Mouse (Mus musculus): Measurements from ENCODE around the gene Fubp1. TPM values are rescaled to one million over a fixed set of nuclear protein-coding genes. Genes with fewer than 3 reads are reported as not detected.
"Not testable (repeated sequence)": the region's sequence is repeated elsewhere in the genome, so short reads cannot be mapped to it uniquely, and the experiment has no call there.

The Fubp1 gene
- polyA plus RNA-seq, 1 experiment = 254 TPM

- WGBS = 92% methylated on average over 9 of the region's 9 CpGs
- peaks cover 7% of the 10 kb centered on the region; the same call in 1 of the 2 replicates for H3K36me3 ChIP-seq (ENCODE audit: control insufficient read depth, insufficient read depth, low read length)
- H3K27ac ChIP-seq (ENCODE audit: control insufficient read depth, insufficient read depth, low read length) = no peak overlapping the region
- no peaks in the 10 kb centered on the region for H3K27me3 ChIP-seq (ENCODE audit: control insufficient read depth, insufficient read depth, low read length)
- DNase-seq = no peak
- TF ChIP-seq CTCF (IDR thresholded peaks at IDR 0.05; ENCODE audit: borderline replicate concordance, control insufficient read depth, extremely low read depth, insufficient read depth, low read length, poor library complexity) (no peak), POLR2A (IDR thresholded peaks at IDR 0.05; ENCODE audit: control insufficient read depth, extremely low read depth, insufficient read depth, low read length, poor library complexity) (no peak)
- no peak overlapping the region; the same call in 1 of the 2 replicates for H3K4me3 ChIP-seq (ENCODE audit: control insufficient read depth, insufficient read depth, low read length)
- H3K4me1 ChIP-seq (replicated peaks; ENCODE audit: control insufficient read depth, insufficient read depth, low read length) = peaks cover 6% of the 10 kb centered on the region
These were observed 19.3 kb upstream of the Fubp1 start for GRCm38 (mm10) chr3:152190679-152191477.

GRCm38 (mm10) chr3:152191791-152192237 is 18.4 kb upstream of the Fubp1 start:
- no peaks in the 10 kb centered on the region for H3K27me3 ChIP-seq (ENCODE audit: control insufficient read depth, insufficient read depth, low read length)
- 29% methylated on average over 6 of the region's 6 CpGs for WGBS
- peaks cover 6% of the 10 kb centered on the region for H3K4me1 ChIP-seq (replicated peaks; ENCODE audit: control insufficient read depth, insufficient read depth, low read length)
- peak overlapping the region; percentile 63 for H3K4me3 ChIP-seq (ENCODE audit: control insufficient read depth, insufficient read depth, low read length)
- H3K36me3 ChIP-seq (ENCODE audit: control insufficient read depth, insufficient read depth, low read length) = no peaks in the 10 kb centered on the region; the same call in 1 of the 2 replicates
- H3K27ac ChIP-seq (ENCODE audit: control insufficient read depth, insufficient read depth, low read length) = peak overlapping the region; percentile 52
- no peak for DNase-seq
- TF ChIP-seq POLR2A (IDR thresholded peaks at IDR 0.05; ENCODE audit: control insufficient read depth, extremely low read depth, insufficient read depth, low read length, poor library complexity) (no peak), CTCF (IDR thresholded peaks at IDR 0.05; ENCODE audit: borderline replicate concordance, control insufficient read depth, extremely low read depth, insufficient read depth, low read length, poor library complexity) (no peak)

- Histone ChIP-seq H3K27me3 (ENCODE audit: control insufficient read depth, insufficient read depth, low read length) (no peaks in the 10 kb centered on the region), H3K27ac (ENCODE audit: control insufficient read depth, insufficient read depth, low read length) (no peak overlapping the region; the same call in 1 of the 2 replicates), H3K4me3 (ENCODE audit: control insufficient read depth, insufficient read depth, low read length) (no peak overlapping the region), H3K36me3 (ENCODE audit: control insufficient read depth, insufficient read depth, low read length) (no peaks in the 10 kb centered on the region; the same call in 1 of the 2 replicates), H3K4me1 (replicated peaks; ENCODE audit: control insufficient read depth, insufficient read depth, low read length) (peaks cover 6% of the 10 kb centered on the region)
- WGBS = 8% methylated on average over 11 of the region's 11 CpGs
- DNase-seq = no peak
- TF ChIP-seq CTCF (IDR thresholded peaks at IDR 0.05; ENCODE audit: borderline replicate concordance, control insufficient read depth, extremely low read depth, insufficient read depth, low read length, poor library complexity) = no peak
- no peak for TF ChIP-seq POLR2A (IDR thresholded peaks at IDR 0.05; ENCODE audit: control insufficient read depth, extremely low read depth, insufficient read depth, low read length, poor library complexity)
These were observed 17.8 kb upstream of the Fubp1 start for GRCm38 (mm10) chr3:152192238-152192931.

- 1% methylated on average over 7 of the region's 7 CpGs for WGBS
- H3K36me3 ChIP-seq (ENCODE audit: control insufficient read depth, insufficient read depth, low read length) = no peaks in the 10 kb centered on the region; the same call in 1 of the 2 replicates
- TF ChIP-seq CTCF (IDR thresholded peaks at IDR 0.05; ENCODE audit: borderline replicate concordance, control insufficient read depth, extremely low read depth, insufficient read depth, low read length, poor library complexity) (no peak), POLR2A (IDR thresholded peaks at IDR 0.05; ENCODE audit: control insufficient read depth, extremely low read depth, insufficient read depth, low read length, poor library complexity) (no peak)
- peak overlapping the region; percentile 54; the same call in 1 of the 2 replicates for H3K27ac ChIP-seq (ENCODE audit: control insufficient read depth, insufficient read depth, low read length)
- H3K27me3 ChIP-seq (ENCODE audit: control insufficient read depth, insufficient read depth, low read length) = no peaks in the 10 kb centered on the region
- no peak overlapping the region; the same call in 1 of the 2 replicates for H3K4me3 ChIP-seq (ENCODE audit: control insufficient read depth, insufficient read depth, low read length)
- H3K4me1 ChIP-seq (replicated peaks; ENCODE audit: control insufficient read depth, insufficient read depth, low read length) = peaks cover 6% of the 10 kb centered on the region
- DNase-seq = no peak
These were observed 17.0 kb upstream of the Fubp1 start for GRCm38 (mm10) chr3:152193177-152193576.

GRCm38 (mm10) chr3:152193635-152194097 is 16.6 kb upstream of the Fubp1 start:
- Histone ChIP-seq H3K27me3 (ENCODE audit: control insufficient read depth, insufficient read depth, low read length) (no peaks in the 10 kb centered on the region), H3K4me1 (replicated peaks; ENCODE audit: control insufficient read depth, insufficient read depth, low read length) (peaks cover 6% of the 10 kb centered on the region), H3K36me3 (ENCODE audit: control insufficient read depth, insufficient read depth, low read length) (no peaks in the 10 kb centered on the region), H3K4me3 (ENCODE audit: control insufficient read depth, insufficient read depth, low read length) (peak overlapping the region; percentile 22; the same call in 1 of the 2 replicates), H3K27ac (ENCODE audit: control insufficient read depth, insufficient read depth, low read length) (peak overlapping the region; percentile 54)
- WGBS = 1% methylated on average over 17 of the region's 17 CpGs
- DNase-seq = peak; percentile 83
- no peak for TF ChIP-seq CTCF (IDR thresholded peaks at IDR 0.05; ENCODE audit: borderline replicate concordance, control insufficient read depth, extremely low read depth, insufficient read depth, low read length, poor library complexity)
- peak; percentile 62; the same call in 1 of the 2 replicates for TF ChIP-seq POLR2A (IDR thresholded peaks at IDR 0.05; ENCODE audit: control insufficient read depth, extremely low read depth, insufficient read depth, low read length, poor library complexity)

- H3K4me3 ChIP-seq (ENCODE audit: control insufficient read depth, insufficient read depth, low read length) = not testable (repeated sequence)
- WGBS = 79% methylated on average over 2 of the region's 2 CpGs
These were observed 13.0 kb upstream of the Fubp1 start for GRCm38 (mm10) chr3:152197246-152197645.

More at GRCm38 (mm10) chr3:152197246-152197645, 13.0 kb upstream of the Fubp1 start:
- not testable (repeated sequence) for DNase-seq; H3K4me1 ChIP-seq (replicated peaks; ENCODE audit: control insufficient read depth, insufficient read depth, low read length); H3K27me3 ChIP-seq (ENCODE audit: control insufficient read depth, insufficient read depth, low read length); H3K27ac ChIP-seq (ENCODE audit: control insufficient read depth, insufficient read depth, low read length); H3K36me3 ChIP-seq (ENCODE audit: control insufficient read depth, insufficient read depth, low read length)
